In the genomic region with DNA sequence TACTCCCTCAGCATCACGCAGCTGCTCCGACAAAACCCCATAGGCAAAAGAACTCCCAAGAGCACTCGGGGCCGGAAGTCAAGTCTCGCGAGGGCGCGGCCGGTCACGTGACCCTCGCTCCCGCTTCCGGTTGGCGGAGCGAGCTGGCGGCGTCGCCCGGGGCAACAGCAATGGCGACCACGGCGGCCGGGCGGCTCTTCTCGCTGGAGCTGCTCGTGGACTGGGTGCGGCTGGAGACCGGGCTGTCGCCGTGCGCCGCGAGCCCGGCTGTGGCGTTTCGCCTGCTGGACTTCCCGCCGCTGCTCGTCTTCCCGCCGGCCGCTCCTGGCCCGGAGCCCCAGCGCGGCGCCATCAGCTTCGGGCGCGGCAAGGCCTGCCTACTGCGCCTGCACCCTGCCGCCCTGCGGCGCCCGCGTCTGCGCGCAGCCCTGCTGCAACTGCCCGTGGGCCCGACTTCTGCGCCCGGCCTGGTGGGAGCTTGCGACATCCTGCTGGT, we compare ENCODE assay signal across 8 mouse cellular contexts. TPM values are rescaled to one million over a fixed set of nuclear protein-coding genes. Genes with fewer than 3 reads are reported as not detected.
DNase-seq lines count a peak whose midpoint lies in the region; ATAC-seq lines count a peak whose summit lies in the region.

A gene (plus strand): TSS at position 119 of the 496 bp plus-strand sequence.

- H3K4me3 ChIP-seq in intestine, embryonic 16.5 days (ENCODE audit: low read length), result peak within 1 kb of the TSS; percentile 65

- peak within 1 kb of the TSS; percentile 65 for H3K27ac ChIP-seq in intestine, embryonic 16.5 days (ENCODE audit: low read length)

- 2% methylated on average over 59 of the region's 62 CpGs for WGBS in intestine, embryonic 16.5 days

- H3K9ac ChIP-seq in intestine, embryonic 16.5 days (ENCODE audit: low read depth, low read length), result peak within 1 kb of the TSS; percentile 75

- intact Hi-C loops in left cerebral cortex, postnatal 14 days (cut with DNase I), result loop anchor here (5.0 kb wide), 1 partner anchor 97 kb away; no protein-coding TSS in a partner anchor

- H3K4me2 ChIP-seq in intestine, embryonic 16.5 days (ENCODE audit: low read depth, low read length), result peak within 1 kb of the TSS; percentile 87

- peak; percentile 85 for ATAC-seq in granulocyte monocyte progenitor cell, adult 5-6 weeks (replicated peaks; ENCODE audit: poor library complexity, severe bottlenecking)
- peak; percentile 87 for ATAC-seq in intestine, embryonic 16.5 days
- peak; percentile 80 for ATAC-seq in megakaryocyte-erythroid progenitor cell, adult 5-6 weeks (replicated peaks; ENCODE audit: low FRiP score, low TSS enrichment, poor library complexity, severe bottlenecking)

- H3K9me3 ChIP-seq in intestine, embryonic 16.5 days (ENCODE audit: control insufficient read depth, low read length), result peaks cover 28% of the 10 kb centered on the region

- no peaks in the 10 kb centered on the region for H3K27me3 ChIP-seq in intestine, embryonic 16.5 days (replicated peaks; ENCODE audit: control insufficient read depth, insufficient read depth, low read length)

- DNase-seq in adrenal gland, adult 8-10 months, result peak; percentile 61
- peak; percentile 93 for DNase-seq in embryo, embryonic 11 days
- peak; percentile 93 for DNase-seq in left cerebral cortex, postnatal 14 days (ENCODE audit: low spot score in 2 of 2)
- peak; percentile 94 for DNase-seq in right cerebral cortex, postnatal 14 days
- DNase-seq in urinary bladder, postnatal 14 days (ENCODE audit: low spot score), result peak; percentile 87

- H3K4me1 ChIP-seq in intestine, embryonic 16.5 days (ENCODE audit: control insufficient read depth, insufficient read depth, low read length), result peaks cover 5% of the 10 kb centered on the region

- peaks cover 12% of the 10 kb centered on the region; the same call in 1 of the 2 replicates for H3K36me3 ChIP-seq in intestine, embryonic 16.5 days (ENCODE audit: control insufficient read depth, insufficient read depth, low read length)

RNA-seq across cellular contexts. Expression of the gene that starts here (rescaled TPM):
- total RNA-seq in adrenal gland, adult 8-10 months (2022), result 1 to 10 TPM; 3.4 to 5.4 (median 4.9) TPM
- 1.2 and 1.3 TPM in 2 replicates for total RNA-seq in granulocyte monocyte progenitor cell, adult 5-6 weeks (2014; fragmentation: Nextera tagmentation)
- total RNA-seq in granulocyte monocyte progenitor cell, adult 5-6 weeks (2017), result 0.57 and 1.4 TPM in 2 replicates
- 3.5 and 3.7 TPM in 2 replicates for polyA plus RNA-seq in intestine, embryonic 16.5 days (2015; fragmentation: Nextera tagmentation; extraction: Ambion mirVana)
- total RNA-seq in left cerebral cortex, postnatal 14 days (2021), result 1 to 10 TPM; 4.2 to 5.2 TPM
- total RNA-seq in megakaryocyte-erythroid progenitor cell, adult 5-6 weeks (2014; fragmentation: Nextera tagmentation), result 0.45 and 1.2 TPM in 2 replicates
- total RNA-seq in megakaryocyte-erythroid progenitor cell, adult 5-6 weeks (2017), result 1.3 TPM in 1 of 2 replicates, not detected in the other

Comparison
In these comparisons a context has a peak if more than half of its experiments do, and no peak if none do; other contexts are left out.
1. Peak in every context shown above with its lines: DNase-seq, ATAC-seq, H3K4me3 ChIP-seq and H3K27ac ChIP-seq.